Mouse (Mus musculus) bone marrow, adult 2 months (tissue): ENCODE results near the gene Rhod. TPM values are rescaled to one million over a fixed set of nuclear protein-coding genes. Genes with fewer than 3 reads are reported as not detected.

Source experiments
- H3K27ac ChIP-seq: fragments of 200-500 bp; 2 replicates; pipeline ENCODE4 v1.5.1; 2012; ENCODE audit warnings: low read depth, mild to moderate bottlenecking, control low read depth, inconsistent platforms, low read length; ENCODE audit not compliant: control insufficient read depth, poor library complexity, insufficient read depth
- H3K4me1 ChIP-seq: fragments of 200-500 bp; 2 replicates; pipeline ENCODE4 v1.6.1; 2011; ENCODE audit warnings: low read length; ENCODE audit not compliant: control insufficient read depth, insufficient read depth
- H3K4me3 ChIP-seq: fragments of 200-500 bp; replicated peaks from 2 replicates; pipeline ENCODE3; 2011; ENCODE audit warnings: mild to moderate bottlenecking, low read depth, low read length, control low read depth; ENCODE audit not compliant: control insufficient read depth
- CTCF ChIP-seq: fragments of 200-500 bp; IDR thresholded peaks from 2 replicates; pipeline ENCODE4 v1.5.1; 2011; ENCODE audit warnings: low read length, control low read depth; ENCODE audit not compliant: control insufficient read depth, insufficient read depth
- POLR2A ChIP-seq: fragments of 200-500 bp; IDR thresholded peaks from 2 replicates; pipeline ENCODE4 v1.6.1; 2011; ENCODE audit warnings: low read depth, mild to moderate bottlenecking, control low read depth, low read length, borderline replicate concordance; ENCODE audit not compliant: control insufficient read depth
- WGBS: fragments of 180-500 bp; shearing (Covaris S2); methylation state at CpG from one replicate; pipeline ENCODE4 v1.1.7; 2018; 5-methylcytosine and 5-hydroxymethylcytosine counted together
- polyA plus RNA-seq: library from polyadenylated mRNA; stranded (reverse); fragments of >200 nt; gene quantifications from 2 replicates; pipeline ENCODE4 v1.2.4, GENCODE M21; 2011; ENCODE audit warnings: low replicate concordance; ENCODE audit not compliant: missing spikeins, insufficient read depth, insufficient read length

Gene Rhod
- polyA plus RNA-seq, result 0.86 and 1.3 TPM in 2 replicates

GRCm38 (mm10) chr19:4439161-4439801 lies at the start of gene Rhod:
Gene Rhod (minus strand): TSS chr19:4439432.
- H3K27ac ChIP-seq, result no peak within 1 kb of the TSS
- TF ChIP-seq CTCF (no peak), POLR2A (no peak)

GRCm38 (mm10) chr19:4487877-4488276 lies 48.6 kb upstream of the Rhod start:
- WGBS, result 66% methylated on average over 2 of the region's 2 CpGs
- H3K4me1 ChIP-seq, result no peaks in the 10 kb centered on the region; the same call in 1 of the 2 replicates
- H3K27ac ChIP-seq, result no peak overlapping the region
- TF ChIP-seq POLR2A (no peak), CTCF (no peak)
- H3K4me3 ChIP-seq, result no peak overlapping the region

More at GRCm38 (mm10) chr19:4439161-4439801, at the start of gene Rhod:
- 1% methylated on average over 47 of the region's 51 CpGs for WGBS
- Histone ChIP-seq H3K4me1 (peaks cover 2% of the 10 kb centered on the region; the same call in 1 of the 2 replicates), H3K4me3 (no peak within 1 kb of the TSS)

GRCm38 (mm10) chr19:4485006-4485405 lies 45.8 kb upstream of the Rhod start:
- Histone ChIP-seq H3K4me1 (no peaks in the 10 kb centered on the region; the same call in 1 of the 2 replicates), H3K4me3 (no peak overlapping the region), H3K27ac (no peak overlapping the region)
- 79% methylated on average over 5 of the region's 5 CpGs for WGBS
- TF ChIP-seq CTCF (no peak), POLR2A (no peak)

GRCm38 (mm10) chr19:4482111-4482859 lies 43.1 kb upstream of the Rhod start:
- TF ChIP-seq POLR2A (no peak), CTCF (no peak)
- H3K4me3 ChIP-seq, result no peak overlapping the region
- H3K4me1 ChIP-seq, result no peaks in the 10 kb centered on the region; the same call in 1 of the 2 replicates
- WGBS, result 85% methylated on average over 3 of the region's 3 CpGs
- H3K27ac ChIP-seq, result no peak overlapping the region

- H3K4me1 ChIP-seq, result no peaks in the 10 kb centered on the region; the same call in 1 of the 2 replicates
- whole genome bisulfite sequencing, result 13% methylated on average over 4 of the region's 4 CpGs
- TF ChIP-seq CTCF, result no peak
- TF ChIP-seq POLR2A, result no peak
- H3K4me3 ChIP-seq, result no peak overlapping the region
- H3K27ac ChIP-seq, result no peak overlapping the region
Observed at GRCm38 (mm10) chr19:4481326-4481725, 42.1 kb upstream of the Rhod start.

- Histone ChIP-seq H3K4me3 (no peak overlapping the region), H3K27ac (no peak overlapping the region), H3K4me1 (no peaks in the 10 kb centered on the region; the same call in 1 of the 2 replicates)
- WGBS, result 83% methylated on average over 2 of the region's 2 CpGs
- TF ChIP-seq CTCF, result no peak
- TF ChIP-seq POLR2A, result no peak
Observed at GRCm38 (mm10) chr19:4480041-4480440, 40.8 kb upstream of the Rhod start.

- Histone ChIP-seq H3K4me3 (no peak overlapping the region), H3K4me1 (no peaks in the 10 kb centered on the region), H3K27ac (no peak overlapping the region)
- TF ChIP-seq POLR2A (no peak), CTCF (no peak)
- 10% methylated on average over 1 of the region's 1 CpGs for WGBS
Observed at GRCm38 (mm10) chr19:4478190-4478516, 38.9 kb upstream of the Rhod start.
